Mouse (Mus musculus) 416B (cell line): Measurements from ENCODE around the gene AY074887.

Experiments used
- DNase-seq: peaks from one replicate; pipeline ENCODE4 v3.0.0; 2011; ENCODE audit warnings: low read depth

AY074887 gene

DNA sequence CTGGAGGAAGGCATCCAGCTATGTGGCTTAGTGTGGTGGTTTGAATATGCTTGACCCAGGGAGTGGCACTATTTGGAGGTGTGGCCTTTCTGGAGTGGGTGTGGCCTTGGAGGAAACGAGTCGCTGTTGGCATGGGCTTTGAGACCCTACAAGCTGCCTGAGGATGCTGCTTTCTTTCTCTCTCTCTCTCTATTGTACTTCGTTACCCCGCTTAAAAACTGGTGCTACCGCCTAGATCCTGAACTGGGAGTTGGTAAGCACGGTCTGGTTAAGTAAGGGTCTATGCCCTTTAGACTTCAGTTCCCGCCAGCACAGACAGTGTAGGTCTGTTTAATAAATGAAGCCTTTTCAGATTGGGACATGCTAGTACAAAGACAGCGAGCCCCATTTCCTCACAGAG lies 34.4 kb downstream of the AY074887 start:
- no peak for DNase-seq

DNA sequence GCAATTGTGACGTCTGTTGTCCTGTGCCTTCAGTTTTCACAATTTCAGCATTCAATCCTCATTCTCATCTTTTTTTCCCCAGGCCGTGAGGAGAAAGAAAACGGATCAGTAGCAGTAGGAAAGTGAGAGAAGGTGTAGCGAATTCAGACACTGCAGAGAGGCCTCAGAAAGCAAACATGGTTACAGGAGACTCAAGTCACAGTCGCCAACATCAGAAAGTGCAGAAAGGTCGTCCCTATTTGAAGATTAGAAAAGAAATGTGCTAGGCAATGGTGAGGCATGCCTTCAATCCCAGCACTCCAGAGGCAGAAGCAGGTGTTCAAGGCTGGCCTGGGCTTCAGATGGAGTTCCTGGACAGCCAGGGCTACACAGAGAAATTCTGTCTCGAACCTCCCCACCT lies 35.2 kb downstream of the AY074887 start:
- DNase-seq: no peak

DNA sequence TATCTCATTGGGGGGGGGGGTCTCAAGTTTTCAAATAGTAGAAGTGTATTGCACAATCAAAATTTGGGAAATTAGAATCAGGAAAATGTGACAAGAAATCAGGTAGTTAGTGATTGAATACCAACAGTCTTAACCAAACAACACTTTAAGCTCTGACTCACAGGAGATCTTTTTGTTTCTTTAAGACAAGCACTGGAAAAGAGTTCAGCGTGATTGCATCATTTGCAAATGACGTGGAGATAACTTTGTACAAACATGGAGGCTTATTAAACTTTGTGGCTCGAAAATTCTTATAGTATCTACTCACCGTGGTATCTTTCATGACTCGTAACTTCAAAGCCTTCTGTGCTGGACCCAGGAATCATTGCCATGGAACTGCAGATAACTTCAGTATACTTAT lies 41.4 kb downstream of the AY074887 start:
- peak; percentile 38 for DNase-seq
